Mouse (Mus musculus) heart, postnatal 0 days (tissue): Measurements from ENCODE around the gene Unc13b.

Source experiments
- CTCF ChIP-seq: IDR thresholded peaks from 2 replicates; pipeline ENCODE4 v1.5.1; 2016; ENCODE audit warnings: antibody characterized with exemption, control low read depth, low read depth
- EP300 ChIP-seq: IDR thresholded peaks from 2 replicates; pipeline ENCODE4 v1.6.1; 2016; ENCODE audit warnings: antibody characterized with exemption, low read depth

DNA sequence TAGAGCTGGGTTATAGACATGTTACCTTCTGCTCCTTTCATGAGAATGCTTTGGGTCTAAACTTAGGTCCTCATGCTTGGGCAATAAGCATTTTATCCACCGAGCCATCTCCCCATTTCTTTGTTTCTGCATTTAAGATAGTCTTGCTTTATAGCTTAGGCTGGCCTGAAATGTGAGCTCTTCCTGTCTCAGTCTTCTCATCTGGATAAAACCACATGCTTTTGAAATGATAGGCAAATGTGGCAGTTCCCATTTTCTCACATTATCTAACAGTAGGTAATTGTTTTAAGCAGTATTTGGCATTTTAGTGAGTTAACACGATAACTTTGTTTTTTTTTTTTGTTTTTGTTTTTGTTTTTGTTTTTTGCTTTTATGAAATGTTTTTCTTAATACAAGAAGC, 31.2 kb downstream of the Unc13b start:
- TF ChIP-seq CTCF (no peak), EP300 (no peak)
